Mouse (Mus musculus): ENCODE results near the gene Rergl.

Gene Rergl

GRCm38 (mm10) chr6:139501876-139502275 is at the start of gene Rergl:
Gene Rergl (minus strand): TSS chr6:139501976.
- DNase-seq = no peak

GRCm38 (mm10) chr6:139538469-139538868 is 36.7 kb upstream of the Rergl start:
- no peak for DNase-seq

DNA sequence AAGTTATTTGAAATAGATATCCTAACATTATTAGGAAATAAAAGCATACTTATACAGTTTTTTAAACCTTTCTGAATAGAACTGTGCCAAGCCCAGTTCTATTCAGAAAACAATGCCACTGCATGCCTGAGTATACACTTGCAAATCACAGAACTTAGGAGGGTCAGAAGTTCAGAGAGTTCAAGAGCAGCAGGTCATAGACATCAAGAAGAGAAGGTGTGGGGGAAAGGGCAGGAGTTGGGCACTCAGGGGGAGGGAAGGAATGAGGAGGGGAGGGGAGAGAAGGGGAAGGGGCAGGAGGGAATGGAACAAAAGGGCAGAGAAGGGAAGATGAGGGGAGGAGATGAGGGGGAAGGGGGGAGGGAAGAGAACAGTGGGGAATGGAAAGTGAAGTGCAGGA is 23.6 kb upstream of the Rergl start:
- DNase-seq = no peak

DNA sequence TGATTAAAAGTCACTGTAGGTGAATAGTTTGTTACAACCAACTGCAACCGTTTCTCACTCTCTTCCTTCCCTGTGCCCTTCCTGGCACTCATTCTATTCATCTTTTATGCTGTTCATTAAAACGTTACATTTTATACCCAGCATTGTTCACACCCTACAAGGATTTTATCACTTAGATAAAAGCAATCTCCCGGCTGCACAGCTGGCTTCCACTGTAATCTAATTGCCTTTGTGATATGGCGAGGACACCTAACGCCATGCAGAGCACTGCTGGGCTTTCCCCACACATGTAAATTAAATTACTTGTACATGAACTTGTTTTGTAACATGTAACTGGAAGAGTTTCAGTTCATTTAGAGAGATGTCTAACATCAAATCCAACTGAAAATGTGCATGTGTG is 22.5 kb upstream of the Rergl start:
- DNase-seq = no peak

- no peak for DNase-seq
Observed at GRCm38 (mm10) chr6:139514938-139515510, 13.2 kb upstream of the Rergl start.

- peak; percentile 24 for DNase-seq
Observed at GRCm38 (mm10) chr6:139479730-139480129, 22.0 kb downstream of the Rergl start.

- DNase-seq = no peak
Observed at GRCm38 (mm10) chr6:139464980-139465379, 36.8 kb downstream of the Rergl start.

DNA sequence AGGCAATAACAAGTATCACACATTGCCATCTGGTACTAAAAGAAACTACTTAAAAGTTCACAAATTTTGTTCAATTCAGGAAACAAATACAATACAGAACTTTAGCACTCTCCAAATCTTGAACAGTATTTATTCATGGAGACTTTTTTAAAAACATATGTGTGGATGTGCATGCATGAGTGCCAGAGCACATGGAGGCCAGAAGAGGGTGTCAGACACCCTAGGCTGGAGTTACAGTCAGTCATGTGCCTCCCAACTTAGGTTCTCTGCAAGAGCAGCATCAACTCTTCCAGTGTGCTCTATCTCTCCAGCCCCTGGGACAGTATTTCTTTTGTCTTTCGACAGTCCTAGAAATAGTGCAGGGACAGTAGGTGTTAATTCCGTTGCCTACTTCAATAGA is 37.5 kb downstream of the Rergl start:
- no peak for DNase-seq

GRCm38 (mm10) chr6:139461094-139461493 is 40.7 kb downstream of the Rergl start:
- no peak for DNase-seq

DNA sequence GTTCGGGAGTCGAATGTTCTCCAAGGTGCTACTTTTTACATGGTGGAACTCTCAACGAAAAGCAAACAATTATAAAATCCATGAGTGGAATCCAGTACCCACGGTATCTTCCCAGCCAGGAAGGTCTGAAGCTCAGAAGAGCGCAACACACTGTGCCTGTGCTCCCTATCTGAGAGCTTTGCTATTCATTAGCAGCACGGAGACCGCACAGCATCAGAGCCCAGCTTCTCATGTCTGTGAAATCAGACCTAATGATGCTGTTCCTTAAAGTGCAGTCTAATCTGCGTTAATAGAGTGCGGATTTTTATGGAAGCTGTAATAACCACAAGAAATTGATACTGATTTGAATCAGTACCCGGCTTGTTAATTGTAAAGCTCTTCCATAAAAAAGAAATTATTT is 41.3 kb downstream of the Rergl start:
- DNase-seq = no peak

GRCm38 (mm10) chr6:139443999-139444398 is 57.8 kb downstream of the Rergl start:
- DNase-seq = no peak

Measured in layer of hippocampus, adult 9-11 months (tissue).